In the genomic region with DNA sequence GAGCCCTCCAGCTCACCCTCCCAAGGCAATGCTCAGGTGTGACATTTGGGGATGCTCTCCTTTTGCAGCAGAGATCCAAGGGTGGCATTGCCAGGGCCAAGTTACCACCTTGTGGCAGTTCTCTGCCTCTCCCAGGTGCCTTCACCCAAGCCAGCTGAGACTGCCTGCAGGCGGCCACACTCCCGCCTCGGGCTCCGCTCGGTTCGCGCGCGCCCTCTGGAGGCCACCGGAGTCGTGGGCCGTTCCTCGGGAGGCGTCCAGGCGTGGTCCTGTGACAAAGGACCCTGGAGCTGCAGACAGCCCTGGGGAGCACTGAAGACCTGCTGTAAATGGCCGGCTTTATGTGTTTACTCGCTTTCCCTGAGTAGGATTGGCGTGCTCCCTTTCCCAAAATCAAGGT, we compare ENCODE assay signal across 8 mouse cellular contexts. TPM values are rescaled to one million over a fixed set of nuclear protein-coding genes. Genes with fewer than 3 reads are reported as not detected.
DNase-seq lines count a peak whose midpoint lies in the region; ATAC-seq lines count a peak whose summit lies in the region.

No protein-coding gene starts in this region.

- H3K27me3 ChIP-seq in hindbrain, embryonic 13.5 days: no peaks in the 10 kb centered on the region

- H3K4me2 ChIP-seq in hindbrain, embryonic 13.5 days: no peak overlapping the region; the same call in 1 of the 2 replicates

- WGBS in hindbrain, embryonic 13.5 days: 2% methylated on average over 18 of the region's 18 CpGs

- no peaks in the 10 kb centered on the region for H3K9me3 ChIP-seq in hindbrain, embryonic 13.5 days

- no peak overlapping the region for H3K4me3 ChIP-seq in hindbrain, embryonic 13.5 days

- peak; percentile 61 for ATAC-seq in hindbrain, embryonic 13.5 days (ENCODE audit: low FRiP score)

- DNase-seq in NIH3T3 (ENCODE audit: low read depth): peak; percentile 80
- peak; percentile 55 for DNase-seq in cerebellum, adult 9-11 months
- DNase-seq in frontal cortex, postnatal 25 days (ENCODE audit: low spot score in 2 of 2): peak; percentile 34 to 57
- peak; percentile 79 to 85 for DNase-seq in layer of hippocampus, postnatal 10 days (ENCODE audit: low spot score in 2 of 2)
- peak; percentile 81 for DNase-seq in lung, postnatal 25 days (ENCODE audit: low spot score)
- peak; percentile 86 for DNase-seq in retina, embryonic 14.5 days (ENCODE audit: low spot score)
- DNase-seq in thymus, postnatal 4 days: peak; percentile 91

- H3K9ac ChIP-seq in hindbrain, embryonic 13.5 days: no peak overlapping the region

- 0 out of 2 replicates have a peak, but pooled peaks cover 5% of the 10 kb centered on the region for H3K4me1 ChIP-seq in hindbrain, embryonic 13.5 days (replicated peaks)

- H3K36me3 ChIP-seq in hindbrain, embryonic 13.5 days: peaks cover 10% of the 10 kb centered on the region

- H3K27ac ChIP-seq in hindbrain, embryonic 13.5 days: no peak overlapping the region

RNA-seq across cellular contexts. Expression of a gene that starts 14.5 kb away (rescaled TPM):
- 105 and 106 TPM in 2 replicates for polyA plus RNA-seq in hindbrain, embryonic 13.5 days (2015; fragmentation: Nextera tagmentation; extraction: Ambion mirVana)
- total RNA-seq in layer of hippocampus, postnatal 10 days (2021): 10 to 100 TPM; 37.3 to 39.2 TPM

RNA-seq across cellular contexts. Expression of a gene that starts 26.9 kb away (rescaled TPM):
- polyA plus RNA-seq in hindbrain, embryonic 13.5 days (2015; fragmentation: Nextera tagmentation; extraction: Ambion mirVana): 1.1 and 1.2 TPM in 2 replicates
- total RNA-seq in layer of hippocampus, postnatal 10 days (2021): 1 to 10 TPM; 4.0 TPM
